Mouse (Mus musculus): ENCODE results near the gene Trio. TPM values are rescaled to one million over a fixed set of nuclear protein-coding genes. Genes with fewer than 3 reads are reported as not detected.

The Trio gene
- polyA plus RNA-seq, 1 experiment from 2014 or later: 5.1 TPM

DNA sequence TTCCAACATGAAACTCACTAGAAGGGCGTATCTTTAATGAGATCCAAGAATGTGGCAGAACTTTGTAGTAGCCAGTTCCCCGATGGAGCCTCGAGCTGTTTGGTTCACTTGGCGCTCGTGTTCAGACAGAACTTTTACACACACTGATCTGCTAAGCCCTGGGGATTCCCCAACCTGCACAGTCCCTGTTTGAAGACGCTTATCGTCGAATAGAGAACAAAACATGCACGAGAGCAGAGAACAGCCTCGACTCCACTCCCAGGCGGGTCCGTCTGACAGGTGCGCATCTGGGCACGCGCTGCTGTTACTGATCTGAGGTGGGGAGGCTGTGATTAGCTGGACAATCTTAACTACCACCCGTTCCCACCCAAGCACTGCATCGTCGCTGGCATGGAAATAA is 98.7 kb downstream of the Trio start:
- ATAC-seq (no peak), DNase-seq (no peak)
- WGBS (ENCODE audit: insufficient replicate concordance): 45% methylated on average over 18 of the region's 18 CpGs
- Histone ChIP-seq H3K4me3 (ENCODE audit: low read depth, low read length) (no peak overlapping the region), H3K27ac (ENCODE audit: low read depth) (no peak overlapping the region), H3K4me1 (ENCODE audit: insufficient read depth) (peaks cover 16% of the 10 kb centered on the region), H3K9ac (replicated peaks) (no peak overlapping the region), H3K4me2 (ENCODE audit: low read depth, low read length) (no peak overlapping the region), H3K27me3 (ENCODE audit: insufficient read depth, low read length) (no peaks in the 10 kb centered on the region), H3K9me3 (ENCODE audit: low read length) (no peaks in the 10 kb centered on the region), H3K36me3 (replicated peaks; ENCODE audit: insufficient read depth, low read length) (no peaks in the 10 kb centered on the region)
- TF ChIP-seq CTCF (IDR thresholded peaks at IDR 0.05; ENCODE audit: low read depth): no peak
- TF ChIP-seq EP300 (IDR thresholded peaks at IDR 0.05; ENCODE audit: low read depth): no peak

DNA sequence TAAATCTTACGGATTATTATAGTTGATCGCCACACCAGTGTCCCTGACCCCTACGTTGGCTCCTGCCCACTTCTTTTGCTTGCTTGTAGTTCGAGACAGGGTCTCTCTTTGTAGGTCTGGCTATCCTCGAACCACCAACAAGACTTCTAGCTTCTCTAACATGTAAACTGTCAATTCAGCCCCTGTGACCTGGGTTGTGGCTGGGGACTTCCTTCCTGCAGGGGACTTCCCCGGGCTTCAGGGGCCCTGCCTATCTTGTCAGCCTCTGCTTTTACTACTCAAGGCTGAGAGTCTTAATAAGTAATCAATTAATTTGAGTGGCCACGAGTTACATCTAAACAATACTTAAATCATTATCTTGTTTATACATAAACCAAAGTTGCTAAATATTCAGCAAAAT is 99.2 kb downstream of the Trio start:
- peaks cover 14% of the 10 kb centered on the region for H3K4me1 ChIP-seq (ENCODE audit: insufficient read depth)

DNA sequence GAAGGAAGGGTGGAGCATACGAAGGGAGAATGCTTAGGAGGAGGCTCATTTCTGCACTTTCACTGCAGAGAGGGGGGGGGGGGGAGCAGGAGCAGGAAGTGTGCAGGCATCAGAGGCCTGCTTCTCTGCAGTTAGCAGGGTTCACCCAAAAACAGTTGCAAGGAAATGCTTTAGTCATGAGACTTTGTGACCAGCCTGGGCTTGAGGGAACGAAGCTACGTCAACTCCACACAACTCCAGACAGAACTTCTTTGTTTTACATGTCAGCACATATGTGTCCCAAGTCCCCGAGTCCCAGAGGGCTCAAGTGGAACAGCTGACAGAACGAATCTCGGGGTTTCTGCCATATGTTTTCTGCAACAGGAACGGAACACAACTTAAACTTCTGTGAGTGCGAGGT is 99.8 kb downstream of the Trio start:
- DNase-seq: no peak
- H3K27me3 ChIP-seq (ENCODE audit: insufficient read depth, low read length): no peaks in the 10 kb centered on the region
- H3K4me2 ChIP-seq (ENCODE audit: low read depth, low read length): no peak overlapping the region; the same call in 1 of the 2 replicates
- H3K36me3 ChIP-seq (replicated peaks; ENCODE audit: insufficient read depth, low read length): no peaks in the 10 kb centered on the region
- H3K9ac ChIP-seq (replicated peaks): no peak overlapping the region
- peak; percentile 52 for ATAC-seq
- H3K27ac ChIP-seq (ENCODE audit: low read depth): peak overlapping the region; percentile 72
- peaks cover 14% of the 10 kb centered on the region for H3K4me1 ChIP-seq (ENCODE audit: insufficient read depth)
- WGBS (ENCODE audit: insufficient replicate concordance): 24% methylated on average over 8 of the region's 8 CpGs
- no peak overlapping the region for H3K4me3 ChIP-seq (ENCODE audit: low read depth, low read length)
- no peaks in the 10 kb centered on the region for H3K9me3 ChIP-seq (ENCODE audit: low read length)
- TF ChIP-seq EP300 (IDR thresholded peaks at IDR 0.05; ENCODE audit: low read depth): no peak

More for the DNA sequence above, 99.2 kb downstream of the Trio start:
- Histone ChIP-seq H3K9me3 (ENCODE audit: low read length) (no peaks in the 10 kb centered on the region), H3K27ac (ENCODE audit: low read depth) (peak overlapping the region; percentile 72), H3K27me3 (ENCODE audit: insufficient read depth, low read length) (no peaks in the 10 kb centered on the region), H3K36me3 (replicated peaks; ENCODE audit: insufficient read depth, low read length) (no peaks in the 10 kb centered on the region), H3K9ac (replicated peaks) (no peak overlapping the region), H3K4me2 (ENCODE audit: low read depth, low read length) (no peak overlapping the region; the same call in 1 of the 2 replicates), H3K4me3 (ENCODE audit: low read depth, low read length) (no peak overlapping the region)
- TF ChIP-seq CTCF (IDR thresholded peaks at IDR 0.05; ENCODE audit: low read depth): no peak
- no peak for TF ChIP-seq EP300 (IDR thresholded peaks at IDR 0.05; ENCODE audit: low read depth)
- 0 out of 2 replicates have a peak, but pooled peaks have one; percentile 14 for ATAC-seq
- no peak for DNase-seq
- WGBS (ENCODE audit: insufficient replicate concordance): 31% methylated on average over 7 of the region's 7 CpGs

DNA sequence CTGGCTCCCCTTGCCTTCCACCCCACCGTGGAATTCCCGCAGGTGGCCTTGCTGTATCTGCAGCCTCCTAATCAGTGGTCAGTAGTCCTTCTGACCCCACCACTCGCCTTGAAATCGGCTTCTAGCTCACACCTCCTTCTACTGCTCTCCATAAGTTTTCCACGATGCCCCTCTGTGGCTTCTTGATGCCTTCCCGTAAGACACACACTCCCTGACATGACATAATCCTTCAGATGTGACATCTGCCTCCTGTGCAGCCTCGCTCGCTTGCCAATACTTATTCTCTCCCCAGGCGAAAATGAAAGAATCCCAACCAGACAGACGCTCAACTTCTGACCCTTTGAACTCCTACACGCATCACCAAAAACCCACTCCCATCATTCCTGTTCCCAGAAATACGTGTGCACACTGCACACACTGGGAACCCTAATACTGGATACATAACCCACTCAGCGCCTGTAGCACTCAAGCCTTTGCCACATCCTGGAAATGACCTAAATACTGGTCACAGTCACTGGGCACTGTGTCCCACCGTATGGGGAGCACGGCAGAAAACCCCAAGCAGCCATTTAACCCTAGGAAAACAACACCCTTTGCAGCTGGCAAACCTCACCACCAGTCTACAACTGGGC is 100.5 kb downstream of the Trio start:
- peak overlapping the region; percentile 72 for H3K27ac ChIP-seq (ENCODE audit: low read depth)
- H3K27me3 ChIP-seq (ENCODE audit: insufficient read depth, low read length): no peaks in the 10 kb centered on the region
- no peak for TF ChIP-seq EP300 (IDR thresholded peaks at IDR 0.05; ENCODE audit: low read depth)
- ATAC-seq (no peak), DNase-seq (no peak)
- no peaks in the 10 kb centered on the region for H3K36me3 ChIP-seq (replicated peaks; ENCODE audit: insufficient read depth, low read length)
- peak overlapping the region; percentile 6; the same call in 1 of the 2 replicates for H3K4me2 ChIP-seq (ENCODE audit: low read depth, low read length)
- H3K9me3 ChIP-seq (ENCODE audit: low read length): no peaks in the 10 kb centered on the region
- 49% methylated on average over 15 of the region's 15 CpGs for WGBS (ENCODE audit: insufficient replicate concordance)
- H3K9ac ChIP-seq (replicated peaks): no peak overlapping the region
- peaks cover 14% of the 10 kb centered on the region for H3K4me1 ChIP-seq (ENCODE audit: insufficient read depth)
- no peak overlapping the region for H3K4me3 ChIP-seq (ENCODE audit: low read depth, low read length)

DNA sequence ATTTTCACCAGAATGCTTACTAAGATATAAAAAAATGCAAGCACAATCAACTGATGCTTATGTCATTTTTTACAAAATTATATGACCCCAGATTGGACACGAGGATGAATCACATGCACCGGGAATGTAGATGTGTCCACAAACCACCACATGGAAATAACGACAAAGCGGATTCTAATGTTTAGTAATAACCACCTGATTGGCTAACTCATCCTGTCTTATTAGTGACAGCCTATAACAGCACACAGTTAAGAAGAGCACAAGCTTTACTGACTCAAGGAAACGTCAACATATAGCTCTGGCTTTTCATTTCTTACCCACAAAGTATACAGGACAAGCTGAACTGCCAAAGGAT is 101.7 kb downstream of the Trio start:
- H3K27ac ChIP-seq (ENCODE audit: low read depth): no peak overlapping the region
- WGBS (ENCODE audit: insufficient replicate concordance): 21% methylated on average over 5 of the region's 5 CpGs
- H3K4me1 ChIP-seq (ENCODE audit: insufficient read depth): peaks cover 14% of the 10 kb centered on the region
- H3K4me2 ChIP-seq (ENCODE audit: low read depth, low read length): peak overlapping the region; percentile 71
- no peak for DNase-seq
- no peaks in the 10 kb centered on the region for H3K27me3 ChIP-seq (ENCODE audit: insufficient read depth, low read length)
- no peaks in the 10 kb centered on the region for H3K36me3 ChIP-seq (replicated peaks; ENCODE audit: insufficient read depth, low read length)
- no peak overlapping the region for H3K9ac ChIP-seq (replicated peaks)
- ATAC-seq: no peak
- no peak for TF ChIP-seq EP300 (IDR thresholded peaks at IDR 0.05; ENCODE audit: low read depth)
- TF ChIP-seq CTCF (IDR thresholded peaks at IDR 0.05; ENCODE audit: low read depth): no peak
- no peaks in the 10 kb centered on the region for H3K9me3 ChIP-seq (ENCODE audit: low read length)
- peak overlapping the region; percentile 28 for H3K4me3 ChIP-seq (ENCODE audit: low read depth, low read length)

DNA sequence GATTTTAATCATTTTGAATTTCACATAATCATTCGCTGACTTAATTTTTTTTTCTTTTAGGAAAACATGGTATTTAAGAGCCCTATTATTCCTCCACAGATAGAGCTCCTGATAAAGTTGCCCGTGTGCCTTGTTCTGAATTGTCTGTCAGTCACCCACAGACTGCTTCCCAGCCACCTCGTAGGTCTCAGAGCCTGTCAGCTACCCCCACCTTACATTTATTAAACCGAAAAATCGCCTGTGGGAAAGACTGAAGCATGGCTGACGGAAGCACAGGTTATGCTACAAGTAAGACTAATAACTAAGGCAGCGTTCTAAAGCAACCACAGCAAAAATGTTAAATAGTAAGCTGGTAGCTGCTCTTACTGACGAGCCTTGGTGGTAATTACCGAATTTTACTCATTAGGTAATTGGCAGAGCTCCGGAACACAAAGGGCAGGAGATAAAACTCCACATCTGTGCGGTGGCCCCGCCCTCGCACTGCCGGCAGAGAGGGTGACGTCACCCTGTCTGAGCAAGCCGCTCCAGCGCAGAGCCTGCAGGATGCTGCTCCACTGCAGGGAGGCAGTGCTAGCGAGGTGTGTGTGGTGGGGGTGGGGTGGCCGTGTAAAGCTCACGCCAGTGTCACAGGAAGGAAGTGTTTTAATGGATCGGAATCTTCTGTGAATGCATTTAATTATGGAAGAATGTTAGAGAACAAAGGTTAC is 102.2 kb downstream of the Trio start:
- Histone ChIP-seq H3K27me3 (ENCODE audit: insufficient read depth, low read length) (no peaks in the 10 kb centered on the region), H3K9ac (replicated peaks) (0 out of 2 replicates have a peak overlapping the region, but pooled peaks have one; percentile 18), H3K9me3 (ENCODE audit: low read length) (no peaks in the 10 kb centered on the region), H3K27ac (ENCODE audit: low read depth) (no peak overlapping the region), H3K4me1 (ENCODE audit: insufficient read depth) (peaks cover 14% of the 10 kb centered on the region), H3K4me3 (ENCODE audit: low read depth, low read length) (peak overlapping the region; percentile 28), H3K4me2 (ENCODE audit: low read depth, low read length) (peak overlapping the region; percentile 71), H3K36me3 (replicated peaks; ENCODE audit: insufficient read depth, low read length) (no peaks in the 10 kb centered on the region)
- peak; percentile 81 for ATAC-seq
- no peak for TF ChIP-seq EP300 (IDR thresholded peaks at IDR 0.05; ENCODE audit: low read depth)
- peak; percentile 20; the same call in 1 of the 2 replicates for TF ChIP-seq CTCF (IDR thresholded peaks at IDR 0.05; ENCODE audit: low read depth)
- 5% methylated on average over 21 of the region's 21 CpGs for WGBS (ENCODE audit: insufficient replicate concordance)
- DNase-seq: peak; percentile 80

All from liver, postnatal 0 days (tissue).